Mouse (Mus musculus) T-cell, adult 2 months (primary cell): ENCODE measurements around the gene Sirpb1a.
"Not testable (repeated sequence)": the region's sequence is repeated elsewhere in the genome, so short reads cannot be mapped to it uniquely, and the experiment has no call there.

Experiments
- DNase-seq: peaks from one replicate; pipeline ENCODE4 v3.0.0; 2022; ENCODE audit warnings: low spot score

Gene Sirpb1a

DNA sequence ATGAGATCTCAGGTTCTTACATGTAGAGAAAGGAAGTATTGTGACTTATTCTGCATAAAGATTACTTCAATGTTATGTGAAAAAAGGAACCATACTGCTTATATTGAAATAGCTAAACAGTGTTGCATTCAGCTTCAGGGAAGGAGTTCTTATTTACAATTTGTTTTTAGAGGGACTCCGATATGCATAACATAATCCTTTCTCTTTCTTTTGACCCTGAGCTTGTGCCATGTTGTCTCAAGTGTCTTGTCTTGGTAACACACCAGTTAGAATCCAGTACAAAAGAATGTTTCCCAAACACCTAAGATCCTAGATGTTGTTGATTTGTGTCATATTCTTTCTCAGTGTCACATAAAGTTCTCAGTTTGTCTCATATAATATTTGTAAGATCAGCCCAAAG lies at the start of gene Sirpb1a:
TSS of gene Sirpb1a (minus strand) at position 74 of the 400 bp plus-strand sequence.
- DNase-seq: not testable (repeated sequence)

GRCm38 (mm10) chr3:15474831-15475230 lies 48.5 kb upstream of the Sirpb1a start:
- not testable (repeated sequence) for DNase-seq

- DNase-seq: not testable (repeated sequence)
Observed at GRCm38 (mm10) chr3:15470158-15470557, 43.8 kb upstream of the Sirpb1a start.

DNA sequence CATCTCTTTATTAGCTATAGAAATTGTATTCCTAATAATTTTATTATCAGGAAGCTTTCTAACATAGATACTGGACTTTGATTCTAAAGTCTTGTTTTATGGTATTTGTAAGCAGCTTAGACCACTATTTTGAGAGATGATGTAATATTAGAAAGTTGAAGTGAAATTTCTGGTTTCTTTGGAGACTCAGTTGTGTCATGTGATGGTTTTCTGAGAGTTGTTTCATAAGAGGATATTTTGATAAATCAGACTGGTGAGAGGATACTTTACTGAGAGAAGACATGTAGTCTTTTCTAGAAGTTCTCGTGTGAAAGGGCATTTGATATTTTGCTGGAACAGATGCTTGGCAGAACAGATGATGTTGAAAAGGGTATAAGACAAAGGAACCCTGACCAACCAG lies 17.6 kb upstream of the Sirpb1a start:
- DNase-seq: not testable (repeated sequence)

- not testable (repeated sequence) for DNase-seq
Observed at GRCm38 (mm10) chr3:15439844-15440243, 13.5 kb upstream of the Sirpb1a start.

GRCm38 (mm10) chr3:15427917-15428316 lies 1.6 kb upstream of the Sirpb1a start:
- no peak for DNase-seq

GRCm38 (mm10) chr3:15355690-15356089 lies 70.6 kb downstream of the Sirpb1a start:
- DNase-seq: not testable (repeated sequence)

DNA sequence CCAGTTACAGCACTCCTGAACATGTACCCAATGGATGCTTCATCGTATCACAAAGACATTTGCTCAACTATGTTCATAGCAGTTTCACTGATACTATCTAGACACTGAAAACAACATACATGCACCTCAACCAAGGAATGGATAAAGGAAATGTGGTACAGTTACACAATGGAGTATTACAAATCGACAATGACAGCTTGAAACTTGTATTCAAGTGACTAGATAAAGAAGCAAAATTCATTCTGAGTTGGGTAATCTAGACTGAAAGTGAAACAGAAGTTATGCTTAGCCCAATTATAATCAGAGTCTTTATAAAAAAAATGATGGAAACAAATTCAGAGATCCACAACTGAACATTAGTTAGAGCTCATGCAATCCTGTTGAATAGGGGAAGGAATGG lies 76.0 kb downstream of the Sirpb1a start:
- DNase-seq: not testable (repeated sequence)

- DNase-seq: not testable (repeated sequence)
Observed at GRCm38 (mm10) chr3:15345606-15346005, 80.7 kb downstream of the Sirpb1a start.

DNA sequence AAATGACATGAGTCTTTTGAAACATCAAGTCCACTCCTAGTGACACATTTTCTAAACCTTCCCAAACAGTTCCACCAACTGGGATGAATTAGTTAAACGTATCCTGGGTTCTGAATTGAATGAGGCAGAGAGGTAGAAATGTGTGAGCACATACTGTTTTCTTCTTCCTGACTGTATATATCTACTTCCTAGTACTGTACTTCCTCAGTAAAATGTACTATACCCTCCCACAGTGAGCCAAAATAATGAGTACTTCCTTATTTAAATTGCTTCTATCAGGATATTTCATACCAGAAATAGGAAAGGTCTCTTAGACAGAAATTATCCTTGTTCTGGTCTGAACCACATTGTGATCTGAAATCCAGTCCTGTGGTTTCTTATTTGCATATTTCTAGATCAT lies 86.0 kb downstream of the Sirpb1a start:
- DNase-seq: no peak

DNA sequence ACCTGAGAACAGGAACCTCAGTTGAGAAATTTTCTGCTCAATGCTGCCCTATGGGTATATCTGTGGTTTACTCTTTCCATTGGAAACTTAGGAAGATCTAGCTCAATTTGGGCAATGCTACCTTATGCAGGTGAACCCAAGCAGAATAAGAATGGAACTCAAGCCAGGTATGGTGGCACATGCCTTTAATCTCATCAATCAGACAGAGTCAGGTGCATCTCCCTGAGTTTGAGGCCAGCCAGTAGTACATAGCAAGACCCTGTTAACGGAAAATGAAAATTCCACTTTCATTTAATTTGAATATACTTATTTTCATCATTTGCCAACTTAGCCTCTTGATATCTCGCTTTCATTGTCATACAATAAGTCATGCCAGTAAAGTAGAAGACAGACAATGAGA lies 92.1 kb downstream of the Sirpb1a start:
- DNase-seq: no peak

GRCm38 (mm10) chr3:15332063-15332462 lies 94.3 kb downstream of the Sirpb1a start, which contains the start of gene Gm9733:
Gene Gm9733 (minus strand): TSS chr3:15332302.
- no peak for DNase-seq

- no peak for DNase-seq
Observed at GRCm38 (mm10) chr3:15331545-15331944, 94.8 kb downstream of the Sirpb1a start.

DNA sequence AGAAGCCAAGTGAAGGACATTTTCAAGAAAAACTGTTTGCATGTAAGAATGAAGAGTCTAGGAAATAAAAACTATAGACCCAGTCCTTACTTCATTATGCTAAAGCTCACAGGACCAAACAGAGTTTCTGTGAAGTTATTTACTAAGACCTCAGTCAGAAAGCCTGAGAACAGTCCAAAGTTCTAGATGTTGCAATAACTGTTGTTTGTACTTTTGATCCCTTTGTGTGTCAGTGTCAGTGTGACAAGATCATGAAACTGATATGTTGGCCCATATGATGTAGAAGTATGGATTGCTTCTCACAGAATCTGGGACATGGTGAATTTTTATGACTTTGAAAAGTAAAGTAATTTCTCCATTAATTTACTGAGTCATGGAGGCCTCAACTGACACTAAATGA lies 96.8 kb downstream of the Sirpb1a start:
- no peak for DNase-seq
